8 mouse cellular contexts compared by ENCODE assay signal in genomic region chr10:128743235-128743634, GRCm38 (mm10). TPM values are rescaled to one million over a fixed set of nuclear protein-coding genes. Genes with fewer than 3 reads are reported as not detected.
DNase-seq lines count a peak whose midpoint lies in the region; ATAC-seq lines count a peak whose summit lies in the region.

No protein-coding gene starts in this region.

- peak overlapping the region; percentile 56 for H3K27ac ChIP-seq in heart, embryonic 12.5 days (ENCODE audit: poor library complexity, severe bottlenecking)
- no peak overlapping the region for H3K27ac ChIP-seq in embryonic facial prominence, embryonic 11.5 days (replicated peaks; ENCODE audit: low read depth, low read length)

- H3K9ac ChIP-seq in heart, embryonic 12.5 days, result peak overlapping the region; percentile 79
- H3K9ac ChIP-seq in embryonic facial prominence, embryonic 11.5 days (replicated peaks; ENCODE audit: low read length), result no peak overlapping the region

- H3K4me2 ChIP-seq in heart, embryonic 12.5 days, result peak overlapping the region; percentile 93
- H3K4me2 ChIP-seq in embryonic facial prominence, embryonic 11.5 days (ENCODE audit: low read depth, low read length), result peak overlapping the region; percentile 96

- 4% methylated on average over 7 of the region's 7 CpGs for WGBS in heart, embryonic 12.5 days
- 9% methylated on average over 7 of the region's 7 CpGs for WGBS in embryonic facial prominence, embryonic 11.5 days

- peaks cover 17% of the 10 kb centered on the region for H3K4me1 ChIP-seq in heart, embryonic 12.5 days (replicated peaks)
- H3K4me1 ChIP-seq in embryonic facial prominence, embryonic 11.5 days (ENCODE audit: control insufficient read depth, insufficient read depth, low read length), result peaks cover 4% of the 10 kb centered on the region; the same call in 1 of the 2 replicates
- H3K4me1 ChIP-seq in megakaryocyte, embryonic 14.5 days, result peaks cover 82% of the 10 kb centered on the region

- peak overlapping the region; percentile 80 for H3K4me3 ChIP-seq in heart, embryonic 12.5 days
- peak overlapping the region; percentile 63 for H3K4me3 ChIP-seq in embryonic facial prominence, embryonic 11.5 days (ENCODE audit: low read depth, low read length)
- H3K4me3 ChIP-seq in megakaryocyte, embryonic 14.5 days (replicated peaks), result peak overlapping the region; percentile 97

- H3K36me3 ChIP-seq in heart, embryonic 12.5 days, result no peaks in the 10 kb centered on the region
- H3K36me3 ChIP-seq in embryonic facial prominence, embryonic 11.5 days (replicated peaks; ENCODE audit: control insufficient read depth, insufficient read depth, low read depth, low read length), result no peaks in the 10 kb centered on the region
- peaks cover 5% of the 10 kb centered on the region for H3K36me3 ChIP-seq in megakaryocyte, embryonic 14.5 days (replicated peaks; ENCODE audit: low read length)

- DNase-seq in heart, postnatal 4 days, result no peak
- no peak for DNase-seq in embryonic facial prominence, embryonic 11.5 days (ENCODE audit: low spot score)
- peak; percentile 61 for DNase-seq in induced T-regulatory cell, adult 2 months (ENCODE audit: low read depth)
- DNase-seq in adrenal gland, postnatal 25 days, result no peak
- DNase-seq in gastrocnemius, postnatal 14 days, result no peak
- no peak for DNase-seq in cerebellum, adult 9-10 months

- intact Hi-C loops in gastrocnemius, postnatal 14 days (cut with DNase I; ENCODE audit: low total_unique reads), result loop anchor here (10.0 kb wide), 1 partner anchor 62 kb away; the partner anchor contains the start of genes Dnajc14 and Tmem198b

- ATAC-seq in heart, embryonic 12.5 days (ENCODE audit: insufficient number of reproducible peaks, low FRiP score), result no peak
- ATAC-seq in embryonic facial prominence, embryonic 11.5 days (replicated peaks; ENCODE audit: insufficient number of reproducible peaks, low FRiP score, low TSS enrichment, low read depth), result no peak

- peaks cover 10% of the 10 kb centered on the region for H3K27me3 ChIP-seq in heart, embryonic 12.5 days (replicated peaks)
- peaks cover 6% of the 10 kb centered on the region for H3K27me3 ChIP-seq in embryonic facial prominence, embryonic 11.5 days (ENCODE audit: control insufficient read depth, insufficient read depth, low read length)
- no peaks in the 10 kb centered on the region for H3K27me3 ChIP-seq in megakaryocyte, embryonic 14.5 days (replicated peaks)

- H3K9me3 ChIP-seq in heart, embryonic 12.5 days (replicated peaks), result no peaks in the 10 kb centered on the region
- H3K9me3 ChIP-seq in embryonic facial prominence, embryonic 11.5 days (replicated peaks; ENCODE audit: control insufficient read depth, low read length), result no peaks in the 10 kb centered on the region
- no peaks in the 10 kb centered on the region for H3K9me3 ChIP-seq in megakaryocyte, embryonic 14.5 days

RNA-seq across cellular contexts. Expression of gene Dgka, which starts 1.4 kb away (rescaled TPM):
- polyA plus RNA-seq in heart, embryonic 12.5 days (2016; fragmentation: Nextera tagmentation; extraction: Ambion mirVana), result 4.4 TPM in 2 replicates
- 1 to 10 TPM; 5.3 to 6.5 TPM for total RNA-seq in heart, postnatal 4 days (2021)
- polyA plus RNA-seq in embryonic facial prominence, embryonic 11.5 days (2014; fragmentation: Nextera tagmentation; extraction: Ambion mirVana), result 5.9 and 8.0 TPM in 2 replicates
- polyA plus RNA-seq in megakaryocyte, embryonic 14.5 days (2012; ENCODE audit: insufficient read depth, low replicate concordance), result 2.8 and 4.7 TPM in 2 replicates
- 15.1 and 17.6 TPM in 2 replicates for total RNA-seq in adrenal gland, postnatal 25 days (2021)
- total RNA-seq in gastrocnemius, postnatal 14 days (2021), result 10 to 100 TPM in 1 of 2 experiments, 1 to 10 TPM in 1; 8.3 to 10.8 TPM

RNA-seq across cellular contexts. Expression of gene Pym1, which starts 4.5 kb away (rescaled TPM):
- polyA plus RNA-seq in heart, embryonic 12.5 days (2016; fragmentation: Nextera tagmentation; extraction: Ambion mirVana), result 23.1 and 24.0 TPM in 2 replicates
- total RNA-seq in heart, postnatal 4 days (2021), result 10 to 100 TPM; 20.3 to 21.9 TPM
- 45.9 TPM in 2 replicates for polyA plus RNA-seq in embryonic facial prominence, embryonic 11.5 days (2014; fragmentation: Nextera tagmentation; extraction: Ambion mirVana)
- 123 and 134 TPM in 2 replicates for polyA plus RNA-seq in megakaryocyte, embryonic 14.5 days (2012; ENCODE audit: insufficient read depth, low replicate concordance)
- 19.5 and 25.2 TPM in 2 replicates for total RNA-seq in adrenal gland, postnatal 25 days (2021)
- 10 to 100 TPM; 10.9 to 14.3 TPM for total RNA-seq in gastrocnemius, postnatal 14 days (2021)

RNA-seq across cellular contexts. Expression of gene Cdk2, which starts 38.4 kb away (rescaled TPM):
- 106 and 109 TPM in 2 replicates for polyA plus RNA-seq in heart, embryonic 12.5 days (2016; fragmentation: Nextera tagmentation; extraction: Ambion mirVana)
- 10 to 100 TPM; 59.2 to 63.1 TPM for total RNA-seq in heart, postnatal 4 days (2021)
- 135 and 146 TPM in 2 replicates for polyA plus RNA-seq in embryonic facial prominence, embryonic 11.5 days (2014; fragmentation: Nextera tagmentation; extraction: Ambion mirVana)
- polyA plus RNA-seq in megakaryocyte, embryonic 14.5 days (2012; ENCODE audit: insufficient read depth, low replicate concordance), result 3.6 and 5.7 TPM in 2 replicates
- 27.4 and 29.0 TPM in 2 replicates for total RNA-seq in adrenal gland, postnatal 25 days (2021)
- total RNA-seq in gastrocnemius, postnatal 14 days (2021), result 1 to 10 TPM; 7.5 to 8.5 TPM

RNA-seq across cellular contexts. Expression of gene Pmel, which starts 39.2 kb away (rescaled TPM):
- 0.99 and 1.0 TPM in 2 replicates for polyA plus RNA-seq in heart, embryonic 12.5 days (2016; fragmentation: Nextera tagmentation; extraction: Ambion mirVana)
- 1 to 10 TPM; 1.3 to 1.8 TPM for total RNA-seq in heart, postnatal 4 days (2021)
- polyA plus RNA-seq in embryonic facial prominence, embryonic 11.5 days (2014; fragmentation: Nextera tagmentation; extraction: Ambion mirVana), result 28.7 and 68.1 TPM in 2 replicates
- polyA plus RNA-seq in megakaryocyte, embryonic 14.5 days (2012; ENCODE audit: insufficient read depth, low replicate concordance), result 0.20 TPM in 1 of 2 replicates, not detected in the other
- 1.5 and 2.2 TPM in 2 replicates for total RNA-seq in adrenal gland, postnatal 25 days (2021)
- 1 to 10 TPM in 1 of 2 experiments, under 1 TPM in 1; 0.71 to 1.2 TPM for total RNA-seq in gastrocnemius, postnatal 14 days (2021)

RNA-seq across cellular contexts. Expression of gene Rab5b, which starts 47.2 kb away (rescaled TPM):
- 71.3 and 72.9 TPM in 2 replicates for polyA plus RNA-seq in heart, embryonic 12.5 days (2016; fragmentation: Nextera tagmentation; extraction: Ambion mirVana)
- total RNA-seq in heart, postnatal 4 days (2021), result 10 to 100 TPM; 65.1 to 66.3 TPM
- 71.6 and 74.3 TPM in 2 replicates for polyA plus RNA-seq in embryonic facial prominence, embryonic 11.5 days (2014; fragmentation: Nextera tagmentation; extraction: Ambion mirVana)
- polyA plus RNA-seq in megakaryocyte, embryonic 14.5 days (2012; ENCODE audit: insufficient read depth, low replicate concordance), result 3.1 and 11.0 TPM in 2 replicates
- 106 and 124 TPM in 2 replicates for total RNA-seq in adrenal gland, postnatal 25 days (2021)
- 10 to 100 TPM; 75.2 to 78.2 TPM for total RNA-seq in gastrocnemius, postnatal 14 days (2021)
